Mouse (Mus musculus) natural killer cell, adult 2 months (primary cell): Measurements from ENCODE around the gene Krtap19-3.

ENCODE experiments used
- DNase-seq, 2 experiments: peaks; one replicate each; pipeline ENCODE4 v3.0.0; 2022; ENCODE audit warnings: low spot score in 2 of 2

The Krtap19-3 gene

DNA sequence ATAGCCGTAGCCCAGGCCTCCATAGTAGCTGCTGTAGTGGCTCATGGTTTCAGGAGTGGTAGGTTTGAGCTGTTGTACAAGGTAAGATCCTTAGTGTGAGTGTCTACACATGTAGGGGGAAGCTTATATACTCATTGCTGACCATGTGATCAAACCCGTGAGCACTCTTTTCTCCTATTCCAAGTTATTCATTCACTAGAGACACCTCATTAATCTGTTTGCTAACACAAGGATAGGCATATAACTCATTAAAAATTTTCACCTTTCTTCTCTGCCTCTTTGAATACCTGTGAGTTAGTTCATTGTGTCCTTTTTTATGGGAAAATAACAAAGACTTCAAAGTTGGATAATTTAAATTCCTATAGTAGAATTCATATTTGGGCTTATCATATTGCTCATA is at the start of gene Krtap19-3:
TSS of gene Krtap19-3 (minus strand) at position 101 of the 400 bp plus-strand sequence.
- no peak for DNase-seq

DNA sequence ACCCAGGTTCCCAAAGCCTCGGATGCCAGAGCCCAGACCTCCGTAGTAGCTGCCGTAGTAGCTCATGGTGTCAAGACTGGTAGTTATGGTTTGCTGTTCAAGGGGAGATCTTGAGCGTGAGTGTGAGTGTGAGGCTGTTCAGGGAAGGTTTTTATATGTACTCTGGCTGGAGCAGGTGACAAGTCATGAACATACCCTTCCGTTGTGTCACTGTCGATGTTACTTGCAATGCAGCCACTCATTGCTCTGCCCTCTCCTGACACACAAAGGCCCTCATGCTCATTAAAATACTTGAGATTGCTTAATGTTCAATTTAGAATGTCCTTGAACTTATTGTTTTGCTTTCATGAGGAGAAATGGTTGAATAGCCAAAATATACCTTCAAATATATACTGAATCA is 18.5 kb upstream of the Krtap19-3 start, which contains the start of gene Krtap19-5:
TSS of gene Krtap19-5 (minus strand) at position 101 of the 400 bp plus-strand sequence.
- DNase-seq = no peak

DNA sequence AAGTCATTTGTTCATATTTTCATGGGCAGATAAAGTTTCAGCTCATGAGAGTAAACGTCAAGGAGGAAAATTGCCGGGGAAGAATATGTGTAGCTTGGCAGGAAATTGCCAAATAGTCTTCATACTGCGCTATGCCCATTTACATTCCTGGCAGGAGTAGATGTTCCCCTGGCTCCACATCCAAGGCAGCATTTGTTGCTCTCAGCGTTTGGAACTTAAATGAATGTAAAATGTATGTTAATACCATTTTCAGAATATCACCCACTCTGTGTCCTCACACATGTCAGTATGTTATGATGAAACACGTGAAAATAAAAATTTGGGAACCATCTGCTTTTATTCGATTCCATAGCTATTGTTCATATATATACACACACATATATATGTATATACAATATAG is 9.0 kb upstream of the Krtap19-3 start:
- DNase-seq = no peak

DNA sequence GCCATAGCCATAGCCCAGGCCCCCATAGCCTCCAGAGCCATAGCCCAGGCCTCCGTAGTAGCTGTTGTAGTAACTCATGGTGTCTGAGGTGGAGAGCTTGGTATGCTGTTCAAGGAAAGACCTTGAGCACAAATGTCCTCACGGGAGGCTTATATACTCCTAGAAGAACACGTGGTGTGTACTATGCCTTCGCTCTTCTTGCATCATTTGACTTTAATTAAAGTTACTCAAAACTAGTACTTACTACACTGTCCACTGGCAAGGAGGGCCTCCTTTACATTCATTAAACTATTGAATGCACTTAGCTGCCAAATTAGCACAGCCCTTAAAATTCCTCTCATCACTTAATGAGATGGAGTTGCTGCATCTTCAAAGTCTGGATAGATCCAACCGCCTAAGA is 7.2 kb upstream of the Krtap19-3 start, which contains the start of gene Krtap19-4:
TSS of gene Krtap19-4 (minus strand) at position 101 of the 400 bp plus-strand sequence.
- DNase-seq = no peak

DNA sequence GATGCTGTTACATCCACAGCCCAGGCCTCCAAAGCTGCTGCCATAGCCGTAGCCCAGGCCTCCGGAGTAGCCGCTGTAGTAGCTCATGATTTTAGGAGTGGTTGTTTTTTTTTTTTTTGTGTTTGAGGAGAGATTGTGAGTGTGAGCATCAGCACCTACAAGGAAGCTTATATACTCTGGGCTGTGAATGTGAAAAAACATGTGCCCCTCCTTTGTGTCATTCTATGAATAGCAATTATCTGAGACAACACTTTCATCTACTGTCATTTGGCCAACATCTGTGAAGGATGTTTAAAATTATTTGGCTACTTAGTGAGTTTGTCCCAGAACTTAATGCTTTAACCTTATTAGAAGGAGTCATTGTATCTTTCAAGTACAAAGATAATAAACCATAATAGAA is 3.7 kb downstream of the Krtap19-3 start, which contains the start of gene Krtap19-2:
TSS of gene Krtap19-2 (minus strand) at position 101 of the 400 bp plus-strand sequence.
- DNase-seq = no peak

DNA sequence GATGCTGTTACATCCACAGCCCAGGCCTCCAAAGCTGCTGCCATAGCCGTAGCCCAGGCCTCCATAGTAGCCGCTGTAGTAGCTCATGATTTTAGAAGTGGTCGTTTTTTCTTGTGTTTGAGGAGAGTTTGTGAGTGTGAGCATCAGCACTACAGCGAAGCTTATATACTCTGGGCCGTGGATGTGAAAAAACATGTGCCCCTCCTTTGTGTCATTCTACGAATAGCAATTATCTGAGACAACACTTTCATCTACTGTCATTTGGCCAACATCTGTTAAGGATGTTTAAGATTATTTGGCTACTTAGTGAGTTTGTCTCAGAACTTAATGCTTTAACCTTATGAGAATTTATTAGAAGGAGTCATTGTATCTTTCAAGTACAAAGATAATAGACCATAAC is 8.5 kb downstream of the Krtap19-3 start, which contains the start of gene Krtap19-1:
TSS of gene Krtap19-1 (minus strand) at position 101 of the 400 bp plus-strand sequence.
- DNase-seq = no peak

DNA sequence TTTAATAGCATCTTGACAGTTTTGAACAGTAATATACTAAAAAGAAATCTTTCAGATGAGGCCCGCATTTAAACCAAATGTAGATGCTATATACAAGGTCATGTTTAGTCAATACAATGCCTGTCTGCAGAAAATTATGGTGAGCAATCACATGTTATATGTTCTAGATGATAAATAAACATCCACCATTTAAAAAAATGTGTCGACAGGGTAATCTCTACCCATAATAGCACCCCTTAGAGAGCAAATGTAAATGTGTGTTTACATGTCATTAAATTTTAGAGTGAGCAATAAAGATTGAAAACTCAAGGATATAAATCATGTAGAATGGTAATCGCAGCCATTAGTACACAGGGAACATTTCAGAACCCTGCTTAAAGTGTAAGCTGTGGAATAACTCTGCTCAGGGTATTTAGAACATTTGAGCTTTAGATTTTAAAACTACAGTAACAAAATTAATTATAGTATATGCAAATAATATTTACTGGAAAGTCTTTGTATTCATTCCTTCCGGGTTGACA is 12.9 kb downstream of the Krtap19-3 start:
- DNase-seq = no peak

DNA sequence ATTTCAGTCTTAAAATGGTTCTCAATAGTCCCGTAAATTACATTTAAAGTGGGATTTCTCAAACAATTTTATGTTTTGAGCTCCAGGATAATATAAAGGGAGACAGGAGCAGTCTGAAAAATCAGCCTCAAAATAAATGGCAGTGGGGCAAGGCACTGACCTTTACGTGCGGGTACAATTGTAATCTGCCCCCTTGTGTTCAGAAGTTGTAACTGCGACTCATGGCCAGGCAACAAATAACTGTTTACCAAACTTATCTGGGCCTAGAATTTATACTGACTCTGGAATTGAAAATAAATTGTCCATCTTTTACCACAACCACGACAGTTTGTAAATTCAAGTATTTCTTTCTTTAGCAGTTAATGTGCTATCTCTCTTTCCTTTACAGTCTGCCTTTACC is 26.4 kb downstream of the Krtap19-3 start:
- DNase-seq = no peak

DNA sequence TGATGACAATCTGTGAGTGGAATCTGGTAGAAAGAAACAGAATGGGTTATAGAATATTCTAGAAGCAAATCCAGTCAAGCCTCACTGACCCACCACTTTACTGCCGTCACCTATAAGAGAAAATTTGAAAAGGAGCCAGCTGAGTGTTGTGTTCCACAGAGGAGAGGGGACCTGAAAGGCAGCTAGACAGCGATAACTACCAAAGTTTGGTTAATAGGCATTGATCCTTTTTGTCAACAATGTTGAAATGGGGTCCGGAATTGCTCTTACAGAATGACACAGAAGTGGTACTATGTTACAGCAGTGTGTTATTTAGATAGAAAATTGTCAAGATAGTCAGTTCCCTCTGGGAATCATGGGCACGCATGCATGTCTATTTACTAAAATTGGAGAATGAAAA is 29.3 kb downstream of the Krtap19-3 start:
- DNase-seq = no peak

DNA sequence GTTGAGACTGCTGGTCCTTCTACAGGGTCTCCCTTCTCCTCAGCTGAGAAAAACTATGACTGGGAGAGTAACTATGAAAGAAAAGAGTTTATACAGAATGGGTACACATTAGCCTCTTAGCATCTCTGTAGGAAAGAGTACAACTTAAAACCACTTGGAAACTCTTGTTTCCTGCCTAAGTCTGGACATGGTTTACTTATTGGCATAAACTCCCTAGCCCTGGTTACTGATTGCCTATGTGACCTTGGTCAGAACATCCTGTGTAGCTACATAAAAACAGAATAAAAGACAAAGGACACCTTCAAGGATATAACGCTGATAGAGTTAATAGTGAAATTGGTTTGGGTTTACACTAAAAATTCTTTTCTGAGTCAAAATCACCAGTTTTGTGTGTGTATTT is 30.5 kb downstream of the Krtap19-3 start:
- no peak for DNase-seq
